Mouse (Mus musculus) A20 (cell line): ENCODE data around the gene Arhgef39.

Source experiments
- DNase-seq: peaks from one replicate; pipeline ENCODE4 v3.0.0-alpha.2; 2011; ENCODE audit warnings: low read depth, low spot score

Arhgef39 gene

DNA sequence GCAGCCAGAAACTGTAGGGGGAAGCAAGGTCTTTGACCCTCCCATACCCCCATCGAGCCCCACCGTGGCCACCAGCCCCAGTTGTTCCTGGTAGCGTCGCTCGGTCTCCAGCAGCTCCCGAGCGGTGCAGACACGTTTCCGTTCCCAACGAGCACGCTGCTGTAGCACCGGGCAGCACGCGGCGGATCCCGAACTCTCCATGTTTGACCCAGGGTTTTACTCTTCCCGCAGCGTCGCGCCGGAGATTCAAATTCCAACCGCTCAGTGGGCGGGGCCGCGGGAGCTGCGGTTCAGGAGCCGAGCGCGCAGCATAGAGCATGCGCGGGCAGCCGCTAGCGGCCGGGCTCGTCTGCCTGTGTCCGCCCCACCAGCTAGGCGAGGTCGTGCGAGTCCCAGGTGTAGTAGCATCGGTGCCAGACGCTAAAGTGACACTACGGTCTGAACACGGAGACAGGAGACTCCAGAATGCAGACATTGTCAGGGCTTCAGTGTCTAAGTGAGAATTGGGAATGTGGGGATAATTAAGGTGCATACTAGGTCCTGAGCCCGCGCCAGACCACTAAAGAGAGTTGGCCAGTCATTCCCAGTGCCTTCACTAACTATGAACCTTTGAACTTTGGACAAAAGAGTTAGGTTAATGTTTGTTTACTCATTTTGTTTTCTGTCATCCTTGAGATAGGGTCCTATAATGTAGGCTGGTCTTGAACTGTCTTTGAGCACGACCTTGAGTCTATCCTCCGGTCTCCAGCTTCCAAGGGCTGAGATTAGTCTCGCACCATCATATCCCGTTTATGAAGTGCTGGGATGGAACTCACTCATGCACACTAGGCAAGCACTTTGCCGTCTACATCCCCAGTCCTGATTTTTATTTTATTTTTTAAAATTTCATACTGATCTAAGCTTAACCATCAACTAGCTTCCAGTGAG is at the start of gene Arhgef39:
Gene Arhgef39, minus strand, starts transcription at position 289 of the 927 bp plus-strand sequence.
- peak; percentile 89 for DNase-seq

DNA sequence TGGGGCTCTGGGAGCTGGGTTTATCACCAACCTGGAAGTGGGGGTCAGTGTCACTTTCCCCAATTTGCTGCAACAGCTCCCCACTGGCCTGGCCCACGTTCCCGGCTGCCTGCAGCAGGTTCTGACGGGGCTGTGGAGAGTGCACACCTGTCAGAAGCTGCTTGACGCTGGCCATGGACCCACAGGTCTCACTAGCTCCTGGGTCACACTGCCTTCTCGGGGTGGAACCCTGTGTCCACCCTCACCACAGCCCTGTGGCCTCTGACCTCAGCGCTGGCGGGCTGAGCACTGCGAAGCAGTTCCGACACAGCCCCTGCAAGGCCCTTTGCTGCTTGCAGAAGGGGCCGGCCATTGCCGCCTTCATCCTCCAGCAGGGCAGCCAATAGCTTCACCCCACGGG is 49.6 kb upstream of the Arhgef39 start:
- DNase-seq: no peak

DNA sequence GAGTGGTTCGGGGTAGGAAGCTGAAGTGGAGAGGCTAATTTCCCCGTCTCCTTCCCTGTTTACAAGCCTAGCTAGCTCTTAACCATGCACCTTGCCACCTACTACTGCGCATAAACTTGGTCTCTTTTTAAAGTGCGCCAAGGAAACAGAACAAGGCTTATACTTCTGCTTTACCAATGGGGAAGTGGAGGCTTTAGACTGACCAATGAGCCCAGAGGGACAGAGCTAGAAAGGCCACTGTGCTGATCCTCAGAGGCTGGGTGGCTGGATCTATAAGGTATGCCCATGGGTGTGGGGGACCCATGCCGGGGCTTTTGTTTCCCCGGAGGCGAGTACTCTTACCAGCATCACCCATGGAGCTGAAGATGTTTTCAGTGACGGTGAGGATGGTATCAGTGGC is 47.7 kb upstream of the Arhgef39 start:
- DNase-seq: no peak

DNA sequence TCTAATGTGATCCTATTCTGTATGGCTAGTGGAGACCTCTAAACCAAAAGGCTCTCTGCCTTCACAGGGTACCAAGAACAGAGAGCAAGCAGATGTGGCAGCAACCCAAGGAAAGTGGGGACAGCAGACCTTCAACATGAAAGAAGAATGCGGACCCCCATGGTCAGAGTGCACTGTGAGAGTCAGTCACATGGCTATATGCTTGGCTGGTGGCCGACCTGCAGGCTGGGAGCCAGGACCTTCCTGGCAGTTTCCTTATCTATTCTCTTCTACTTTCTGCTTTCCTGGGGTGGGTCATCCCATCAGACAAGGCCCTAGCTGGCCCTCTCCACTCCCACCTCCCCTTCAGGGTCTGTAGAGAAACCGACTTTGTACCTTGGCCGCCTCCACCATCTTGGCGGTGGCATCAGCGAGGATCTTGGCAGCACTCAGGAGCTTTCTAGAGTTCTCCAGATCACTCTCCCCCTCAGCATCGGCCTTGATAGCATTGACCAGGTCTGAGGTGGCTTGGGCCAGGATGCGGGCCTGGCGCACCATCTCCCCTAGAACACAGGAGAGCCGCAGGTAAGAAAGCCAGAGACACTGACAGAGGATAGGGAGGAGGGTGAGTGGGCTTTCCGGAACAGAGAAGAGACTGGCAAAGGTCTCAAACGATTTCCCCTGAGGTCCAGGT is 47.0 kb upstream of the Arhgef39 start:
- DNase-seq: no peak

DNA sequence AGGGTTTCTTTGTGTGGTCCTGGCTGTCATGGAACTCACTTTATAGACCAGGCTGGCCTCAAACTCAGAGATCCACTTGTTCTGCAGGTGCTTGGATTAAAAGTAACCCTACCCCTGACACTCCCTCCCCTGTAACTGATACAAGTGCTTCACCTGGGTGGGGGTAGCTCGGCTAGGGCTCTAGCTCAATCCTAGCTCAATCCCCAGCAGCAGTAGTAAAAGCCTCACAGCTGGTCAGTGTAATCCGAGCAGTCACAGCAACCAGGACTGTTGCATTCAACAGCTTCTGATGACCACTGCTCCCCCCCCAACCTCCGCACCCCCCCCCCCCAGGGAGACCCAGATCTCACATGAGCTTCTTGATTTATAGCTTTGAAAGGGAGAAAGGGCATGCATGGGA is 42.5 kb upstream of the Arhgef39 start:
- no peak for DNase-seq

DNA sequence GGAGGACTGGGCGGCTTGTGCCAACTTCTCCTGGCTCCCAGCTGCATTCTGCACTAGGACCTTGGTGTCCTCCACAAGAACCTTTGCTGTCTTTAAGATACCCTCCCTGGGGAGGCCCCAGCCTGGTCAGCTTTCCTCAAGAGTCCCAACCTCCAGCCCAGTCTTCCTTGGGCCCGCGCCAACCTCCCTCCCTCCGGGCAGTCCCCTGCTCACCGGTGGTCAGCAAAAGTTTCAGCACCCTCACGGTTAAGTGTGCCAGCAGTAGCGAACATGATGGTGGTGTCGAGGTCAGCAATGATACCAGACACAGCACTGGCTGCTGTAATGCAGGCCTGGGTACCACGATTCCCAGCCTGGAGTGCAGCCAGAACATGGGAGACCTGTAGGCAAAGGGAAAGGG is 36.5 kb upstream of the Arhgef39 start:
- no peak for DNase-seq

DNA sequence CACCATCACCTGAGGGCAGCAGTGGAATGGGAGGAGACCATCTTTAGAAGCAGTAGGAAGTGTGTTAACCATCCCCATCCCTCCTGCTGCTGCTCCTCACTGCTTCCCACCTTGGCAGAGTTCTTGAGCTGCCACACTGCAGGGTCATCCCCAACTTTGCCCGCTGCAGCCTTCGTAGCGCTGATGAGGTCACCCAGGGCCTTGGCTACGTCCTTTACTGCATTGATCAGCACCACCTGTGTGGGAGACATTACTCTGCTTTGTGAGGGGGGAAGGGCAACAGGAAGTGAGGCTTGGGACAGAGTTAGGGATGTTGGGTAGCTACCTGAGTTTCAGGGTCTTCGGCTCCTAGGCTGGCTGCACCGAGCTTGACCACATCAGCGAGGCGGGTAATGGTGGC is 36.1 kb upstream of the Arhgef39 start:
- no peak for DNase-seq

DNA sequence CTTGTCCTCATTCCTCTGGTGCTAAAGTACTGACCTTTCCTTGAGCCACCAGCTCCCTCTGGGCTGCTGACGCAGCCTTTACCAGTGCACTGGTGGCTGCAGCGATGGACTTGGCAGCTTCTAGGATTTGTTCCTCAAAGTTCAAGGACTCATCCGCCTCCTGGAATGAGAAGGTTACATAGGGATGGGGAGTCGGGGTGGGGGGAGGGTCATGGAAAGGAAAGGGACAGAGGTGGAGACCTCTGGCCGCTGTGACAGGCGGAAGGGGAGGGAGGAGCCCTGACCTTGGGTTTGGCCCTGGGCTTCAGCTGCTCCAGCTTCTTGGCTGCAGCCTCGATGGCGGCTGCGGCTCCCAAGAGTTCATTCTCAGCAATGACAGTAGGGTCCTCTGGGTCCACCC is 33.8 kb upstream of the Arhgef39 start:
- no peak for DNase-seq

DNA sequence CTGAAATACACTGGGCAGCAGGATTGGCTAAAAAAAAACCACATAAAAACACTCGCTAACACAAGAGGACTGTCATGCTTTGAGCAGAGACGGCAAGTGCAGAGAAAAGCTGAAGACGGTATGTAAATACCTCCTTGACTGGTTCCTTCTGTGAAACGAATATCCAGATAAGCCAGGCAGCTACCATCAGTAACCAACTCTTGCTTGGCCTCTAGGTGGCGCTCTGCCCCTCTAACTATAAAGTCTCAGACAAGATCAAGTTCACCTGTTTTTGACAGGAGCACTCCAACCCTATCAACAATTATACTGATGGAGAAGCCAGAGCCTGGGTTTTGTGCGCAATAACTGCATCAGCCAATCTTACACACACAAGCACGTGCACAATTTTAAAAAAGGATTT is 31.1 kb upstream of the Arhgef39 start:
- DNase-seq: peak; percentile 81

DNA sequence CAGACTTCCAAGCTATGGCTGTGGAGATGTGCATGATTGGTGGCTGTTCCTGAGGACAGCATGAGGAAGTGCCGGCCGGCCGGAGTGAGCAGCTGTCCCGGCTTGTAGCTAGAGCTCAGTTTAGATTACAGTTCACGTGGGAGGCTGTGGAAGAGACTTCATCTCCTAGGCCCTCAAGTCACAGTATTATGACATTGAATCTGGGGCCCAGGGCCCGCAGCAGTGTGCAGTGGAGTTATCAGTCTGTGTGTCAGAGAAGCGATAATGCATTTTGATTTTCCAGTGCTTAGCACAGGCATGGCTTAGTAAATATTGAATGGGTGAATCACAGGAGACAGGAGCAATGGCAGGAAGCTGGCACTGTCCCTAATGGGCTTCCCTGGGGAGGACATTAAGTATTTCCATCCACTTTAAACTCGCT is 30.6 kb upstream of the Arhgef39 start:
- no peak for DNase-seq

DNA sequence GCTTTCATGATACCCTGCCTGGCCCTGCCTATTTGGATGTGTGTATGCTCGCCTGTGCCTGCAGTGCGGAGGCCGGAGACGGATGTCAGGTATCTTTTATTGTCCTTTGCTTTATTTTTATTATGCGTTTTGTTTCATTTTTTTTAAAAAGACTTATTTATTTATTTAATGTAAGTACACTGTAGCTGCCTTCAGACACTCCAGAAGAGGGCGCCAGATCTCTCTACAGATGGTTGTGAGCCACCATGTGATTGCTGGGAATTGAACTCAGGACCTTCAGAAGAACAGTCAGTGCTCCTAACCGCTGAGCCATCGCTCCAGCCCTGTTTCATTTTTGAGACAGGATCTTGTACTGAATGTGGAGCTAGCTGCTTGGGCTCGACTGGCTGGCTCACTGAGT is 29.0 kb upstream of the Arhgef39 start:
- peak; percentile 37 for DNase-seq

DNA sequence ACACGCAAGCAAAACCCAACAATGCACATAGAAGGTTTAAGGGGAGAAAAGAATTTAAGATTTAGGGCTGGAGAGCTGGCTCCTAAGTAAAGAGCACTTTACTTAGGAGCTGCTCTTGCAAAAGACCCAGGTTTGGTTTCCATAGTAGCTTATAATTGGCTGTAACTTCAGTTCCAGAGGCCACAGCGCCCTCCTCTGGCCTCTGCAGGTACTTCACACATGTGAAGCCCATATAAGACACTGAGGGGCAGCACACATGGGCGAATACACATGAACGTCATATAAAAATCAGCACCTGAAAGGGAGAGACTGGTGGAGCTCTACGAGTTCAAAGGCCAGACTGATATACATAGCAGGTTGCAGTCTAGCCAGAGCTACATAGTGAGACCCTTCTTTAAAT is 28.4 kb upstream of the Arhgef39 start:
- DNase-seq: peak; percentile 59

DNA sequence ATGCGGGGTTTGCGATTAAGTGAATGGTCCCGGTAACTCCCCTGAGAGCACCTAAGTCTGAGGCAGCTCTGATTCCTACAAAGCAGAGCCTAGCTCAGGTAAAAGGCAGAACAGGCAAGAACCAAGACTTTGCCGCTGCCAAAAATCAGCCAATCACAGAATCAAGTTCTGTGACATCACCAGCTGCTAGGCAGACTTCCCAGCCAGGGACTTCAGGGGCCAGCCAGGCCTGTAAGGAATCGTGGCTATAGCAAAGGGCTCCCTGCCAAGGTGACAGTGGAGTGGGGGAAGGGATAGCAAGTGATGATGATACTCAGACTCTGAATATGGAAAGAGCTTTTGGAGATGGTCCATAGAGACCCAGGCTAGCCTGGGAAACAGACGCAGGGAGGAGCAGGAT is 20.5 kb upstream of the Arhgef39 start:
- DNase-seq: peak; percentile 76

DNA sequence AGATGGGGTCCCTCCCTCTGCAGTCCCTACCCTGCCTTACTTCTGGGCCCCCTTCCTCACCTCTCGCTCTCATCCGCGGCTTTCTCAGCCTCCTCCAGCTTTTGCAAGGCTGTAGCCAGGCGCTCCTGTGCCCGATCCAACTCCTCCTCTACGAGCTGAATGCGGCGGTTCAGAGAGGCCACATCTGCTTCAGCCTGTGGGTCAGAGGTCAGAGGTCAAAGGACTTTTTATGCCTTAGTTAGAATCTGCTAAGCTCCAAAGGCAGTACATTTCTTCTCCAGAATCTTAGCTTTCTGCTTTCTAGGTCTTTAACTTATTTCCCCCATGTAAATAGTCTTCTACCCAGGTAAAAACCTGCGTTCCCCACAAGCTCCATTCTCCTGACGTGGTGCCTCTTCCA is 20.1 kb upstream of the Arhgef39 start:
- no peak for DNase-seq

DNA sequence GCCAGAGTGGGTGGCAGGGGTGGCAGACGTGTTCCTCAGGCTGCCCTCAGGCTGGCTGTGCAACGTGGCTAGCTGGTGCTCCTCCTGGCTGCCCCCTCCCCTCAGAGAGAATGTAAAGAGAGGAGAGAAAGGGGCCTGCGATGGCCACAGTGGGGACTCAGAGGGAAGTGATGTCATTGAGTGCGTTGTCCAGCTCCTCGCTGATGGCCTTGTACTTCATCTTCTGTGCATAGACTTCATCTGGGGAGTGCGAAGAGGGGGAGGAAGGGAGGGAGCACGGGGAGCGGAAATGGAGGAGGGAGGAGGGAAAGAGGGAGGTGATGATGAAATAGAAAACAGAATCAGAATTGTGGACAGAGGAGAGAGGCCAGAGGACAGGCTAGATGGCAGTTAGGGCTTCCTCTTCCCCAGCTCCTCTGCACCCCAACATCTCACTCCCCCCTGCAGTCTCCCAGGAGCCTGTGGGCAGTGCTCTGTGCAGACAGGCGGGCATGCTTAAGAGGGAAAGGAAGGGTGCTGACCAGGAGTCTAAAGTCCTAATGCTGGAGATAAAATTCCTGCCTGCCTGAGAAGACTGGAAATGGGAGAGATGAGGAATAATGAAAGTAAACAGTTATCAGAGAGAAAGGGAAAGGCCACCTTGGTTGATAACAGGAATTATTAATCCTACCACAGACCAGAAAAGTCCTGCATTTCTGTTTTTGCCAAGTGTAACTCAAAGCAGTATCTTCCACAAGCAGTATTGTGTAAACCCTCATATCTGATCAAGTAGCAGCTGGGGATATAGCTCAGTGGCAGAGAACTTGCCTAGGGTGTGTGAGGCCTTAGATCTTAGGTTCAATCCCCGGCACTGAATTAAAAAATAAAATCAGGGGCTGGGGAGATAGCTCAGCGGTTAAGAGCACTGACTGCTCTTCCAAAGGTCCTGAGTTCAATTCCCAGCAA is 16.5 kb upstream of the Arhgef39 start:
- no peak for DNase-seq

DNA sequence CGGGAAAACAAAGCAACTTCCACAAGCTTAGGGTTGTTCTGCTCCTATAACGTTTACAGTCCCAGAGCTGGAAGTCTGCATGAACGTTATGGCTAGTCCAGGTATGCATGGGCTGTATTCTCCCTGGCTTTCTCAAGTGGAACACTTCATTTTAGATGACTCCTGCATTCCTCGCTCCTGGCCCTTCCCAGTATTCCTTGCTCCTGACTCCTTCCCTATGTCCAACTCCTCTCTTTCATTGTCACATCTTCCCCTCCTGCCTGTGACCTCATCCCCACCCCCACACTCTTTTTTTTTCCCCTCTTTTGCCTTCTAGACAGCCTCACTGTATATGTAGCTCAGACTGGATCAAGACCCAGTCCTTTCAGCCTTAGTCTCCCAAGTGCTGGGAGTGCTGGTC is 14.3 kb upstream of the Arhgef39 start:
- no peak for DNase-seq

DNA sequence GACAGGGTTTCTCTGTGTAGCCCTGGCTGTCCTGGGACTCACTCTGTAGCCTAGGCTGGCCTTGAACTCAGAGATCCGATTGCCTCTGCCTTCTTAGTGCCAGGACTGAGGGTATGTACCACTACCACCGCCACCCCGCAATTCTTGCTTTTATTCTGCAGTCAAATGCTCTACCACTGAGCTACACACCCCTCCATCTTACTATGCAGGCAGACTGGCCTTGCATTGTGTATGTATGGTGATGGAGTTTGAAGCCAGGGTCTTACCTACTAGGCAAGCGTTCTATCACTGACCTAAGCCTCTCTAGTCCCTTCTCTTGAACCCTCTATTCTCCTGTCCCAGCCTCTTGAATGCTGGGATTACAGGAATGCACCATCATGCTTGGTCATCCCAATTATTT is 13.8 kb upstream of the Arhgef39 start:
- no peak for DNase-seq

DNA sequence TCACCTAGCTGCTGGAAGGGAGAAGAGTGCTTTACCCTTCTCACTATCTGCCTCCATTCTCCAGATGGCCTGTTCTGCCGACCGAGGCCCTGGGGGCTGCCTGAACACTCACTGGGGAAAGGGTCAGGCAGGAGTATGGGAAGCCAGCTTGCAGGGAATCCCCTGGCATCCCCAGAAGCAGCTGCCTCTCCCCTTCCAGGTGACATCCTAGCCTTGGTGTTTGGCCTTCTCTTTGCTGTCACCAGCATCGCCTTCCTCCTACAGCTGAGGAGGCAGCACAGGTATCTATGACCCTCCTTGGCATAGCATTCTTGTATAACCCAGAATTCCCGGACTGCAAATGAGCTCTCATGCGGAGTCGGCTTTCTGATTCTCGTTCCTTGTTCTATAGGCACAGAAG is 13.2 kb upstream of the Arhgef39 start:
- DNase-seq: no peak

DNA sequence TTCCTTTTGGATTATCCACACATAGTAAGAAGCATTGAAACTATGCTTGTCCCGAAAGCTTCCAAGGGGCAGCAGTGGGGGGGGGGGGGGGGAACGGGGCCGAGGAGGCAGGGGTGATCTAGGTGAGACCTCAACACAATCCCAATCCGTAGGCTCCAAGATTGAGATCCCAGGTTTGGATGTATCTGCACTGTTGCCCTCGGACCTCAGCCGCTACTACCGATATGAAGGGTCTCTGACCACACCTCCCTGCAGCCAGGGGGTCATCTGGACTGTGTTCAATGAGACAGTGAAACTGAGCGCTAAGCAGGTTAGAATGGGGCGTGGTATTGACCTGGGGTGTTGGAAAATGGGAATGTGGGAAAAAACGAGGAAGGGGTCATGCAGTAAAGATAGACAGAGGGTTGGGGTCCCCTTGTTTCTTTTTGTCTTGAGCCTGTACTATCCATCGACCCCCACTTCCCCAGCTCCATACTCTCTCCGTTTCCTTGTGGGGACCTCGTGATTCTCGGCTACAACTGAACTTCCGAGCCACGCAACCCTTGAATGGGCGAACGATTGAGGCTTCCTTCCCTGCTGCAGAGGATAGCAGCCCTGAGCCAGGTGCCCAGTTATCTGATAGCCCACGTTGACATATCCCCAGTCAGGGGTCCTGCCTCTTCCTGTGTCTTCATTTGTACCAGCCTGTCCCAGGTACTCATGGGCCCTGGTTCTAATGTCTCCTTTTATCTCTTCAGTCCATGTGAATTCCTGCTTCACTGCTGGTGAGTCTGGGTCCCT is 12.4 kb upstream of the Arhgef39 start:
- no peak for DNase-seq

DNA sequence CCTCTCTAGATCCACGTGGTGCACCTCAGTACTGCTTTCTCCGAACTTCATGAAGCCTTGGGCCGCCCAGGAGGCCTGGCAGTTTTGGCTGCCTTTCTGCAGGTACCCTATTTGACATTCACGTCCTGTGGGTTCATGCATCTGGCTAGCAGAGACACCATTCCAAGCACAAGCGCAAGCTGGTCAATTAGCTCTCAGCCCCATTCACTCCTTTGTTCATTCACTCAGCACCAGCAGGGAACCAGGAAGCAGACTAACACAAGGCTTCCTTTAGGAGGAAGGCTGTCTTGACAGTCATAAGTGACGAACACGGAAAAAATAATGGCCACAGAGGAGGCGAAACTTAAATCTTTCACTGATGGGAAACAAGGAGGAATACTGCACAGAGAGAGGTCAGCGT is 9.6 kb upstream of the Arhgef39 start:
- no peak for DNase-seq

DNA sequence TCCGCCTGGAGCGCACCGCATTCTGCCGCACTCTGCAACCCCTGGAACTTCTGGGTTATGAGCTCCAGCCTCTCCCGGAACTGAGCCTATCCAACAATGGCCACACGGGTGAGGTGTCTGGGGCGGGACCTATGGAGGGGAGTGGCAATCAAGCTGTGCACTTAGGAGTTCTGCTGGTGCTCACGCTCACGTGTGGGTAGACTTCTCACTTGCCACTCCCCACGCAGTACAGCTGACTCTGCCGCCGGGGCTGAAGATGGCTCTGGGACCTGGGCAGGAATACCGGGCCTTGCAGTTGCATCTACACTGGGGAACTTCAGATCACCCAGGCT is 9.1 kb upstream of the Arhgef39 start:
- DNase-seq: no peak
